Mouse (Mus musculus) heart, adult 8-10 months (tissue): ENCODE data around the gene Pkp4. TPM values are rescaled to one million over a fixed set of nuclear protein-coding genes. Genes with fewer than 3 reads are reported as not detected.

Experiments used
- DNase-seq: peaks from one replicate; pipeline ENCODE4 v3.0.0; 2022; ENCODE audit warnings: low spot score
- total RNA-seq, 4 experiments: library from RNA; stranded (reverse); gene quantifications; 2 replicates each; pipeline ENCODE4 v1.2.4; 2022

The Pkp4 gene
- total RNA-seq, 4 experiments from 2014 or later: 165 to 198 (median 178) TPM

DNA sequence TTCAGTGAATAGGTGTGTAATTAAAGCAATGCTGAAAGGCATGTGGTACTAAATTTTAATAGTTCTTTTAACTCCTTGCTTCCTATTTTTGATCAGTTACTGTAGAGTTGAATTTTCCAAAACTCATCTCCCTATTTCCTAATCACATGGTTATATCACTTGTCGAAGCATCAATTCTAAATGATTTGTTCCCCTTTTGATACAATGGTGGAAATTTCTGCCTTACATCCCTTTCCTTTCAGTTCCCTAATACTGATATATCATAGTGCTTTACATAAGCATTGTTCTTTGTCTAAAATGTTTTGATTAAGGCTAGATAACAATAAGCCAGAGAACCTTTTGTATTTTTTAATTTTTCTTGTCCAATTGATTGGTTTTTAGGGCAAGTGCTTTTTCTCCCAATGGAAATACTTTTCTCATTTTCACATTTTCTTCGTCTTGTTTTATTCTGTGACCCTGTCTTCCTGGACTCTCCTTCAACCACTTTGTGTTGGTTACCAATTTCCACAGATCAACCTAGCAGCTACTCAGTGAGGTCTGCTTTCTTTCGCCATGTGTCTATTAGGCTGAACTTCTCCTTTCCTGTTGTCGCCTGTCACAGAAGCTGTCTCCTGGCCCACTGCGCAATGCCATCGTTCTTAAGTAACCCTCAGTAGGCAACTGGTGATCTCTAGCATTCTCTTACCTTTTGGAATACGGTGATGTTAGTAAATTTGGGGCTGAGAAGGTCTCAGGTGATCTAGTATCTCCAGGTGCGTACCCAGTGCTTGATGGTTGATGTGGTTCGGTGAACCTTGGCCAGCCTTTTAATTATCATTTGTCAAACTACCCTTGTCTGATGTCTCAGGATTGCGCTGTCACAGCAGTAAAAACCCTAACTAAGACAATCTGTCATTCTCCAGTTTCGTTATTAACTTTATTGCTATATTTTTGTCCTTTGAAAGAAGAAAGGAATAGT lies 23.7 kb downstream of the Pkp4 start:
- no peak for DNase-seq

DNA sequence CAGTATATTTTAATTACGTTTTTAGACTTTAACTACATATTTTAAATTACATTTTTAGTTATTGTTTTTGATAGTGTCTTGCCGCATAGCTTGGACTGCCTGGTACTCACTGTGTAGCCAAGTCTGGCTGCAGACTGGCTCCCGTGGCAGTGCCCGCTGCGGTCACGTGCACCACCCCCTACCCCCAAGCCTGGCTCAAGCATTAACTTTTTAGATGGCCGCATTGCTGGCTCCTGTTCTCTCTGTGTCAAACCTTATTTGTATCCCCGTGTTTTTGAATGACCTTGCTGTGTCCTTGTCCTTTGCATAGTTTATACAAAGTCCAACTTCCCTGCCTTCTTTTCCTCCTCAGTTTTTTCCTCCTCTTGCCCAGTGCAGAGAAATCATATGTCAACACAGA lies 25.5 kb downstream of the Pkp4 start:
- no peak for DNase-seq

GRCm38 (mm10) chr2:59186966-59187365 lies 26.3 kb downstream of the Pkp4 start:
- DNase-seq: no peak

GRCm38 (mm10) chr2:59188306-59188705 lies 27.7 kb downstream of the Pkp4 start:
- DNase-seq: no peak

GRCm38 (mm10) chr2:59189661-59190185 lies 29.1 kb downstream of the Pkp4 start:
- DNase-seq: no peak

- DNase-seq: no peak
Observed at GRCm38 (mm10) chr2:59190186-59190585, 29.5 kb downstream of the Pkp4 start.

- no peak for DNase-seq
Observed at GRCm38 (mm10) chr2:59191466-59191865, 30.8 kb downstream of the Pkp4 start.

DNA sequence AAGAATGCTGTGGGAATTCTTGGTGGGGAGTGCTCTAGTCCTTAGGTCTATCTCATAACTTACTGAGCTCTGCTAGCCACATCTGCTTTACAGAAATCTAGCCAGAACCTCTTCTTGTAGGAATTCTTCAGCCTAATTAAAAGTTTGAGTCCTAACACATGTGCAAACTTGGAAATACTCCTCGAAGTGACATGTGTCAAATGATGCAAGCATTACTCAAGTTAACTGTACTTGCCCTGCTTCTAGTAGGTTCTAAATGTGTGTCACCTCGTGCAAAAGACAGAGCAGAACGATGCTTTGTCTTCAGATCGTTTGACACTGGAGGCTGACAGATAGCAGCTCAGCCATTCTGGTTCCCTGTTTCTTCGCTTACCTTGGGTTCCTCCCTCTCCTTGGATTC lies 32.5 kb downstream of the Pkp4 start:
- DNase-seq: no peak

DNA sequence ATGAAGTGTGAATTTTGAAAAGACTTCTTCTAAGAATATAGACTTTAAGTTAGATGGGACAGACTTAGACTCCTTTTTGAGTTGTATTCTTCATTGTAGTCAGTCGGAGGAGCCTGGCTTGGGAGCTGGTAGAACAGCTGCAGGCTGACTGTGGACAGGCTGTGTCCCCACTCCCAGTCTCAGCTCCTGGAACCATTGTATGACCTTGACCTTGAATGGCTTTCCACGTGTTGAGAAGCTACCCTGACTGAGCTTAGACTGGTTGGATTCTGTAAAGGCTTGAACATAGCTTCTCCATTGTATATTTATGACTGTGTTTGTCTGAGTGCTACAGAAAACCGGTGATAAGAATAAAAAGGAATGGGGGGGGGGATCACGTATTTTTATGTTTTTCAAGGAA lies 36.5 kb downstream of the Pkp4 start:
- DNase-seq: no peak

DNA sequence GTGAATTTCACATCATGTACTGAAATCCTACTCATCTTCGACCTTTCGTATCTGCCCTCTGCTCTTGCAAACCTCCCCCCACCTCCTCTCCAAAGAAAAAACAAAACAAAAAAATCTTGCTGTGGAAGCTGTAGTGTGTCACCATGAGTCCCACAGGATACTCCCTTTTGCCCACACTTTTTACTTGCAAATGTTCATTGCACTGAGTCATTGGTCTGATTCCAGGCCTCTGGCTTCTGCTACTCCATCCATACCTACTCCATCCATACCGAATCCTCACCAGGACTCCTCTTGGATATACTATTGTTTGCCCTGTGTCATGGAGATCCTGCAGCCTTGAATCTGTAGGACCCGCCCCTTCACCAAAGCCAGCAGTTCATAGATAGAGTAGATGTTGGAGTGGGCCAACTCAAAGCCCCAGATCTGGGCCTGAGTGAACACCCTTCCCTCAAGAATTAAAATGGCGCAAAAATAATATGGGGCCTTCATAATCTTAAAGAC lies 38.9 kb downstream of the Pkp4 start:
- DNase-seq: no peak

- no peak for DNase-seq
Observed at GRCm38 (mm10) chr2:59200511-59200910, 39.9 kb downstream of the Pkp4 start.

- DNase-seq: no peak
Observed at GRCm38 (mm10) chr2:59202930-59203329, 42.3 kb downstream of the Pkp4 start.

DNA sequence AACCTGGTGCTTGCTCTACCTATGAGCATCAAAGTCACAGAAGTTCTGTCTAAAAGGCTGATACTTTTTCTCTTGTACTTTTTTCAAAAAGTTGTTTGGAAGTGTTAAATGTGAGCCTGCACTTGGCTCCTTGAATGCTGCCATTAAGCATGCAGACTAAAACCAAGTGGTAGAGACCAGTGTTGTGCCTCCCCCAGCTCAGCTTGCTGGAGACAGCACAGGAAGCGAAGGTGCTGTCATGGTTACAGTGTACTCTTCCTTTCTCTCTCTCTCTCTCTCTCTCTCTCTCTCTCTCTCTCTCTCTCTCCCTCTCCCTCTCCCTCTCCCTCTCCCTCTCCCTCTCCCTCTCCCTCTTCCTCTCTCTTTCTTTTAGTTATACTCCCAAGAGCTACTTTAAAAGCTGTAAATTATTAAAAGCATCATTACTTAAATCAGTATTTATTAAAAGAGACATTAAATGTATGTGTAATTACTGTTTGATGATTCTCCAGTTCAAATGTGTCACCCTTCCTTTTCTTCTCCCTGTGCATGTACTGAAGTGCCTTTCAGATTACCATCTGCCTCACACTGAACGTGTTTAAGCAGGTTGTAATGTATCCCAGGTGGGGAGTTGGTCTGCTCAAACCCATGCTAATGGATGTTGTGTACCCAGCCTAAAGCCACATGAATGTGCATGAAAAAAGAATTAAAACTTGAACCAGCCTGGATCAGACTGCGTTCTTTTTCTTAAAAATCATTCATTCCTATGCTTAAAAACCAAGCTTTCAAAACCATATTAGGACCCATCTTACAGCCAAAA lies 43.2 kb downstream of the Pkp4 start:
- DNase-seq: no peak

DNA sequence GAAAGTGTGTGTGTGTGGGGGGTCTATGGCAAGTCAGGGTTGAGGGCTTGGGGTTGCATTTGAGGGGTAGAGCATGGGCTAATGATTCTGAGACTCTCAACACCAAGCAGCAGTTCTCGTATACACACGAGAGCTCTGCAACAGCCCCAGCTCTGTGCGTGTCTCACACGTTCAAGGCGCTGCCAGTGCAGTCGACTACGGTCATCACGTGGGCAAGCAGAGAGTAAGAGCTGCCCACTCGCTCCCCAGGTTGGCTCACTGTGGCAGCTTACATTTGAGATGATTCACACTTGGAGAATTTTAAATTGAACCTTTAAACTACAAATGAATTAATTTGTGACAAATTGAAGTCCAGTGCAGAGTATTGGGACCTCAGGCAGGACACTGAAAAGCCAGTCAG lies 44.4 kb downstream of the Pkp4 start:
- DNase-seq: no peak

DNA sequence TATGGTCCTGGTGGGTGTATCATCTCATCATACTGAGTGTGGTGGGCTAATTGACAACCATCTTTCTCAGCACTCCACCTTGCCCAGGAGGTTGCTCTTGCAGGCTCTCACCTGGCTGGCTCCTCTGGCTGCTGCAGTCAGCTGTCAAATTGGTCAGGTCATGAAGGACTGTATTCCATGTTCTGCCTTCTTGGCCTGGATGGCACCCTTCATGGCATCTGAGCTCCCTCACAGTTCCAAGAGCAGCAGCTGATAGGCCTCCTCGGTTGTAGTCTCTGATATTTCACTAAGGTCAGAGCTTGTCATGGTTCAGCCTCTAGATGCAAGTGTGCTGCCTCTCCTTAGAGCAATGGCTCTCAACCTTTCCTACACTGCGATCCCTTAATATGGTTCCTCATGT lies 45.5 kb downstream of the Pkp4 start:
- DNase-seq: no peak

DNA sequence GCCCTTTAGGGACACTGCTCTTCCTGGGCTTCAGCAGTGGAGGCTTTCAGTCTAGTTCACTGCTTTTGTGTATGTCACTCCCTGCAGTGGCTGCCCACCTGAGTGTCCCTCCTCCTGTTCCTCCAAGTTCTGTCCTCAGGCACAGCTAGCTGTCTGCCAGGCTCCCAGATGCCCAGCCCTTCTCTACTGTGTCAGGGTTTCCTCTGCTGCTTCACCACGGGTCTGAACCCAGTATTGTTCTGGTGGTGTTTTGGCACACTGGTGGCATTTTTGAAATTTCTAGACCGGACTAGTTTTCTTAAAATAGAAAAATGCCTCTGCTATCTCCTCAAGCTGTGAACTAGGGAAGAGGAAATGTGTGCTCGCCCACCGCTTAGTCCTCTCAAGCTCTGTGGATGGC lies 46.6 kb downstream of the Pkp4 start:
- no peak for DNase-seq

GRCm38 (mm10) chr2:59207725-59208124 lies 47.1 kb downstream of the Pkp4 start:
- no peak for DNase-seq

DNA sequence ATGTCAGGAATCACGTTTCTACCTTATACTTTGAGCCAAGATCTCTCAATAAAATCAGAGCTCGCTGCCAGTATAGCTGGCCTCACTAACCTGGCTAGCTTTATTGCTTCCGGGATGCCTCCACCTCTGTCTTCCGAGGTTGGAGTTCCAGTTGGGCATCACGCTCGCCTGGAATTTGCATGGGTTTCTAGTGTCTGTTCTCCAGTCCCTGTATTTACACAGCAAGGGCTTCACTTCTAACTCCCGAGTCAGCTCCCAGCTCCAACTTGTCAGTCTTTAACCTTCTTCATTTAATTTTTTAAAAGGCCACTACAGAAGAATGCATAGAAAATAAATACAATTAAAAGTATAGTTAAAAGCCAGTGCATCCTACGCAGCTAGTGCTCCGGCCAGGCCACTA lies 47.6 kb downstream of the Pkp4 start:
- no peak for DNase-seq

DNA sequence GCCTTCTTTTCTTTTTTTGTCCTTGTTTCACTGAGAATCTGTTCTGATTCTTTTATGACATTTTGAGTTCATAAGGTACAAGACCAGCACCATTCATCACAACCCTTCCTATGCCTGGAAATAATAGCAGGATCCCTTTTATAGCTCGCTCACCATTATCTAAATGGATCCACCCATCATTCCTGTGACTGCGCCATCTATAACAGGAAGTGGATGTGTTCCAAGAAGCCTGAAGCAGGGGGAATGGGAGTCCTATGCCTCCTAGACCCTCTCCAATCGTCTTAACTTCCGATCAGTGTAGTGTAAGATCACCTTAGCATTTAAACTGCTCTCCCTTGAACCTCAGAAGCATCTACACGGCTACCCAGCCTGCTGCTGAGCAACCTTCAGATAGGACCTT lies 50.4 kb downstream of the Pkp4 start:
- no peak for DNase-seq

GRCm38 (mm10) chr2:59212430-59212829 lies 51.8 kb downstream of the Pkp4 start:
- no peak for DNase-seq

DNA sequence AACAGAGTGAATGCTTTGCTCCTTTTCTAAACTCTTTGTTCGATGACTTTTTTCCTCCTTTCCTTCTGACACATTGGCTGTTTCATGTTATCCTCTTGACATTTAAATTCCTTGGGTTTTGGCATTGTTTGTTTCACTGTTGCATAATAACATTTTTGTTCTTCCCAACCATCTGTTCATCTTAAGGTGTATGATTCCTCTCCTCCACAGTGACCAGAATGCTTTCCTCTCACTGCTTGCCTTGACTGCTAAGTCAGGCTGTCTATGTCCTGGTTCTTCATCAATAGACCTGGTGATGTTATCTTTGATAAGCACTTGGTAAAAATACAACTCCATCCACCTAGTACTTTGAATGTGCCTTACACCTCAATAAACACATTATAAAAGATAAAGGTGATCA lies 52.2 kb downstream of the Pkp4 start:
- no peak for DNase-seq

- DNase-seq: no peak
Observed at GRCm38 (mm10) chr2:59217931-59218330, 57.3 kb downstream of the Pkp4 start.
